Mouse (Mus musculus) MEL (cell line): ENCODE results near the gene Chuk. TPM values are rescaled to one million over a fixed set of nuclear protein-coding genes. Genes with fewer than 3 reads are reported as not detected.

Source experiments
- DNase-seq: peaks from one replicate; pipeline ENCODE4 v3.0.0; 2011; ENCODE audit warnings: low read depth, low spot score
- H3K27ac ChIP-seq: 2 replicates; pipeline ENCODE4 v1.5.1; 2012; ENCODE audit warnings: low read depth, mild to moderate bottlenecking, control low read depth, low read length, moderate library complexity; ENCODE audit not compliant: control insufficient read depth
- H3K27me3 ChIP-seq, 2 experiments: fragments of 150-350 bp in 1 of 2; sonication (generic) in 1 of 2; 2 replicates each; pipeline ENCODE4 v1.6.1; 2012; ENCODE audit warnings: low read length in 2 of 2, mild to moderate bottlenecking in 2 of 2, improper control_type of control experiment in 1 of 2, moderate library complexity in 1 of 2; ENCODE audit not compliant: insufficient read depth in 2 of 2, control insufficient read depth in 1 of 2
- H3K36me3 ChIP-seq, 2 experiments: 2 replicates each; pipeline ENCODE4 v1.6.1; 2012 to 2014; ENCODE audit warnings: low read length in 2 of 2, improper control_type of control experiment in 1 of 2, inconsistent platforms in 1 of 2, mild to moderate bottlenecking in 1 of 2; ENCODE audit not compliant: insufficient read depth in 2 of 2, control insufficient read depth in 1 of 2
- H3K4me1 ChIP-seq, 2 experiments: fragments of 150-350 bp in 1 of 2; sonication (generic) in 1 of 2; 2 replicates each; pipeline ENCODE4 v1.6.1; 2012; ENCODE audit warnings: low read length in 2 of 2, improper control_type of control experiment in 1 of 2, mild to moderate bottlenecking in 1 of 2; ENCODE audit not compliant: insufficient read depth in 2 of 2, control insufficient read depth in 1 of 2
- H3K4me3 ChIP-seq, 2 experiments: fragments of 150-350 bp in 1 of 2; sonication (generic) in 1 of 2; 2 replicates each; pipeline ENCODE4 v1.5.1; 2012; ENCODE audit warnings: low read depth in 2 of 2, low read length in 2 of 2, mild to moderate bottlenecking in 2 of 2, moderate library complexity in 2 of 2, control low read depth in 1 of 2, improper control_type of control experiment in 1 of 2; ENCODE audit not compliant: control insufficient read depth in 1 of 2, insufficient read depth in 1 of 2
- H3K79me2 ChIP-seq: 2 replicates; pipeline ENCODE4 v1.6.1; 2012; ENCODE audit warnings: mild to moderate bottlenecking, low read length, moderate library complexity; ENCODE audit not compliant: control insufficient read depth, poor library complexity, insufficient read depth
- H3K9ac ChIP-seq: 2 replicates; pipeline ENCODE4 v1.6.1; 2012; ENCODE audit warnings: low read depth, mild to moderate bottlenecking, control low read depth, low read length, moderate library complexity; ENCODE audit not compliant: control insufficient read depth, poor library complexity, severe bottlenecking
- H3K9me3 ChIP-seq: fragments of 150-350 bp; sonication (generic); replicated peaks from 2 replicates; pipeline ENCODE4 v1.6.1; 2012; ENCODE audit warnings: mild to moderate bottlenecking, low read length, improper control_type of control experiment, moderate library complexity; ENCODE audit not compliant: insufficient read depth
- BHLHE40 ChIP-seq: IDR thresholded peaks from 2 replicates; pipeline ENCODE4 v1.6.1; 2012; ENCODE audit warnings: low read depth, mild to moderate bottlenecking, inconsistent platforms, low read length, improper control_type of control experiment, borderline replicate concordance
- CHD2 ChIP-seq: IDR thresholded peaks from 2 replicates; pipeline ENCODE4 v1.6.1; 2011; ENCODE audit warnings: low read length, improper control_type of control experiment
- E2F4 ChIP-seq: IDR thresholded peaks from 2 replicates; pipeline ENCODE4 v1.6.1; 2011; ENCODE audit warnings: low read depth, low read length, improper control_type of control experiment, borderline replicate concordance
- ELF1 ChIP-seq: IDR thresholded peaks from 2 replicates; pipeline ENCODE4 v1.6.1; 2014; ENCODE audit warnings: low read depth, mild to moderate bottlenecking, inconsistent platforms, low read length, improper control_type of control experiment, moderate library complexity
- ETS1 ChIP-seq: IDR thresholded peaks from 2 replicates; pipeline ENCODE4 v1.6.1; 2012; ENCODE audit warnings: low read depth, mild to moderate bottlenecking, inconsistent platforms, low read length, improper control_type of control experiment, moderate library complexity
- GABPA ChIP-seq: IDR thresholded peaks from 2 replicates; pipeline ENCODE4 v1.6.1; 2012; ENCODE audit warnings: low read depth, mild to moderate bottlenecking, inconsistent platforms, low read length, improper control_type of control experiment, moderate library complexity
- GATA1 ChIP-seq: IDR thresholded peaks from 2 replicates; pipeline ENCODE4 v1.6.1; 2011; ENCODE audit warnings: low read depth, low read length, improper control_type of control experiment
- HCFC1 ChIP-seq: IDR thresholded peaks from 2 replicates; pipeline ENCODE4 v1.6.1; 2012; ENCODE audit warnings: low read depth, mild to moderate bottlenecking, inconsistent platforms, low read length, improper control_type of control experiment, moderate library complexity
- JUND ChIP-seq: IDR thresholded peaks from 2 replicates; pipeline ENCODE4 v1.6.1; 2011; ENCODE audit warnings: low read depth, mild to moderate bottlenecking, improper control_type of control experiment, low read length
- KAT2A ChIP-seq: conservative IDR thresholded peaks from 2 replicates; pipeline ENCODE4 v1.6.1; 2012; ENCODE audit warnings: low read depth, low read length, improper control_type of control experiment, inconsistent platforms
- MAFK ChIP-seq: IDR thresholded peaks from 2 replicates; pipeline ENCODE4 v1.6.1; 2011; ENCODE audit warnings: low read depth, mild to moderate bottlenecking, low read length, improper control_type of control experiment, borderline replicate concordance
- MAZ ChIP-seq: IDR thresholded peaks from 2 replicates; pipeline ENCODE4 v1.6.1; 2012; ENCODE audit warnings: low read depth, mild to moderate bottlenecking, inconsistent platforms, low read length, improper control_type of control experiment
- MXI1 ChIP-seq: IDR thresholded peaks from 2 replicates; pipeline ENCODE4 v1.6.1; 2011; ENCODE audit warnings: mild to moderate bottlenecking, low read depth, low read length, improper control_type of control experiment
- MYC ChIP-seq: IDR thresholded peaks from 2 replicates; pipeline ENCODE4 v1.6.1; 2011; ENCODE audit warnings: low read depth, mild to moderate bottlenecking, low read length, improper control_type of control experiment, moderate library complexity
- POLR2A ChIP-seq, 2 experiments: IDR thresholded peaks; 2 replicates each; pipeline ENCODE4 v1.6.1; 2011 to 2012; ENCODE audit warnings: low read length in 2 of 2, mild to moderate bottlenecking in 2 of 2, control low read depth in 1 of 2, improper control_type of control experiment in 1 of 2, low read depth in 1 of 2, moderate library complexity in 1 of 2; ENCODE audit not compliant: control insufficient read depth in 1 of 2, insufficient read depth in 1 of 2, poor library complexity in 1 of 2
- RAD21 ChIP-seq: IDR thresholded peaks from 2 replicates; pipeline ENCODE4 v1.6.1; 2011; ENCODE audit warnings: mild to moderate bottlenecking, low read depth, low read length, improper control_type of control experiment
- SMC3 ChIP-seq: IDR thresholded peaks from 2 replicates; pipeline ENCODE4 v1.6.1; 2011; ENCODE audit warnings: low read depth, low read length, improper control_type of control experiment
- TAL1 ChIP-seq: IDR thresholded peaks from 2 replicates; pipeline ENCODE4 v1.6.1; 2012; ENCODE audit warnings: mild to moderate bottlenecking, inconsistent platforms, low read length, moderate library complexity, mixed read lengths
- UBTF ChIP-seq: IDR thresholded peaks from 2 replicates; pipeline ENCODE4 v1.6.1; 2012; ENCODE audit warnings: low read depth, mild to moderate bottlenecking, inconsistent platforms, low read length, improper control_type of control experiment, moderate library complexity, borderline replicate concordance; ENCODE audit not compliant: insufficient read depth
- ZC3H11A ChIP-seq: IDR thresholded peaks from 2 replicates; pipeline ENCODE4 v1.6.1; 2012; ENCODE audit warnings: low read depth, mild to moderate bottlenecking, inconsistent platforms, low read length, improper control_type of control experiment
- ZMIZ1 ChIP-seq: IDR thresholded peaks from 2 replicates; pipeline ENCODE4 v1.6.1; 2012; ENCODE audit warnings: low read depth, mild to moderate bottlenecking, inconsistent platforms, low read length, improper control_type of control experiment, moderate library complexity
- ZNF384 ChIP-seq: IDR thresholded peaks from 2 replicates; pipeline ENCODE4 v1.6.1; 2012; ENCODE audit warnings: low read depth, mild to moderate bottlenecking, inconsistent platforms, low read length, improper control_type of control experiment
- polyA plus RNA-seq, 2 experiments: library from polyadenylated mRNA; stranded (reverse) in 1 of 2; unstranded in 1 of 2; fragments of >175 nt in 1 of 2; fragments of >200 nt in 1 of 2; gene quantifications; 2 replicates each; pipeline versions ENCODE4 v1.2.1 to v1.2.4; 2012; ENCODE audit warnings: low replicate concordance in 2 of 2, low read depth in 1 of 2; ENCODE audit not compliant: insufficient read length in 2 of 2, insufficient read depth in 1 of 2, missing spikeins in 1 of 2
- total RNA-seq: library from RNA; depleted of rRNA; stranded (reverse); fragments of 300-350 nt; gene quantifications from 2 replicates; pipeline ENCODE4 v1.2.3, GENCODE M21; 2012

Gene Chuk
- total and polyA plus RNA-seq, 3 experiments: 50.5 to 463 (median 58.3) TPM

DNA sequence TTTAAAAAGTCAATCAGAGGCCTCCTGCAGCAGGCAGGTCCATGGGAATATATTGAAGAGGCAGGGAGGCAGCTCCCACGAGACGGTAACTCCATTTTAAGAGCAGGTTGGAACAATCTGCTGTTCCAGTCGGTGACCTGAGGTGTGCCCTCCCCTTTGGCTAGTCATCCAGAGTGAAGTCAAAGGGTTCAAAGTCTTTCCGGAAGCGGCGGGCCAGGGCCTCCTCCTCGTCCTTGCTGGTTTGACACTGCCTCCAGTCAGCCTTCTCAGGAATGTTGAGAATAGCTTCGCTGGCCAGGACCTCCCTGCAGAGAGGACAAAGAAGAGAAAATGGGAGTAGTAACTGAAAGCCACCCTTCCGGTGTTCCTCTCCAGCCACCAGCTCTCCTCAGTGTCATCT, 3.1 kb upstream of the Chuk start:
- Histone ChIP-seq H3K4me1 (peaks cover 6 to 10% of the 10 kb centered on the region in 2 experiments), H3K4me3 (no peak overlapping the region), H3K36me3 (peaks cover 10 to 15% of the 10 kb centered on the region in 2 experiments), H3K27ac (no peak overlapping the region)
- DNase-seq: no peak
- no peak for TF ChIP-seq ZMIZ1
- no peak for TF ChIP-seq TAL1
- no peak for TF ChIP-seq MAZ
- no peak for TF ChIP-seq BHLHE40
- TF ChIP-seq MAFK: no peak
- no peak for TF ChIP-seq MXI1
- no peak for TF ChIP-seq POLR2A (IDR thresholded peaks at IDR 0.05; ENCODE audit: control insufficient read depth in 1 of 2, insufficient read depth in 1 of 2, low read depth in 1 of 2, low read length in 2 of 2, poor library complexity in 1 of 2)
- TF ChIP-seq KAT2A: no peak
- TF ChIP-seq, all 39 proteins: peak for 0
- Histone ChIP-seq H3K27me3 (no peaks in the 10 kb centered on the region), H3K9me3 (no peaks in the 10 kb centered on the region), H3K79me2 (peaks cover 18% of the 10 kb centered on the region), H3K9ac (no peak overlapping the region)

DNA sequence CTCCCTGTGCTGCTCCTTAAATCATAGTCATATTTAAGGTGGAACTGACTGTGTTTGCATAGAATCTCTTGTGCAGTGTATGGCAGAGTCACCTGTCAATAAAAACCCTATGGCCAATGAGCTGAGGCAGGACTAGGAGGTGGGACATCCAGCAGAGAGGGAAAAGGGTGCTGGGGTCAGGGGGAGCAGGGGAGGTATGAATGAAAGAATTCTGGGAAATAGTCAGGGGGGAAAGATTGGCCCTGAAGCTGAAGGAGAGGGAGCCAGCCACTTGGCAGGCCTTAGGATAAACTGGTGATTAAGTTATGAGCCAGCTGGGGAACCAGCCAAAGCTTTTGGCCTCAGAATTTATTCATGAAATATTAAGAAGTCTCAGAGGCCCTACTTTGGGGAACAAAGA, 1.7 kb upstream of the Chuk start:
- TF ChIP-seq JUND (no peak), ZC3H11A (no peak), MXI1 (no peak), GATA1 (no peak), MYC (no peak), ELF1 (no peak), ZNF384 (no peak), GABPA (no peak), UBTF (no peak), SMC3 (no peak), CHD2 (no peak), E2F4 (no peak), HCFC1 (no peak), ETS1 (no peak), RAD21 (no peak)
- no peak overlapping the region for H3K4me3 ChIP-seq

More for the DNA sequence above, 1.7 kb upstream of the Chuk start:
- H3K79me2 ChIP-seq: peaks cover 28% of the 10 kb centered on the region
- H3K36me3 ChIP-seq: peaks cover 6 to 28% of the 10 kb centered on the region in 2 experiments
- no peaks in the 10 kb centered on the region for H3K9me3 ChIP-seq
- H3K4me1 ChIP-seq: peaks cover 14 to 17% of the 10 kb centered on the region in 2 experiments
- no peak overlapping the region for H3K9ac ChIP-seq
- no peak overlapping the region for H3K27ac ChIP-seq
- H3K27me3 ChIP-seq: no peaks in the 10 kb centered on the region
- DNase-seq: peak; percentile 18
